Mouse (Mus musculus) MEL (cell line): ENCODE data around the gene Babam2.

Experiments used
- CTCF ChIP-seq, 3 experiments: IDR thresholded peaks in 2 of 3; conservative IDR thresholded peaks in 1 of 3; 2 replicates each; pipeline ENCODE4 v1.5.1; 2011 to 2012; ENCODE audit warnings: low read length in 3 of 3, low read depth in 2 of 3, mild to moderate bottlenecking in 2 of 3, improper control_type of control experiment in 1 of 3, inconsistent platforms in 1 of 3, mixed read lengths in 1 of 3, moderate library complexity in 1 of 3; ENCODE audit not compliant: control insufficient read depth in 1 of 3, insufficient read depth in 1 of 3, poor library complexity in 1 of 3, severe bottlenecking in 1 of 3
- ELF1 ChIP-seq: IDR thresholded peaks from 2 replicates; pipeline ENCODE4 v1.6.1; 2014; ENCODE audit warnings: low read depth, mild to moderate bottlenecking, inconsistent platforms, low read length, improper control_type of control experiment, moderate library complexity
- ETS1 ChIP-seq: IDR thresholded peaks from 2 replicates; pipeline ENCODE4 v1.6.1; 2012; ENCODE audit warnings: low read depth, mild to moderate bottlenecking, inconsistent platforms, low read length, improper control_type of control experiment, moderate library complexity
- GABPA ChIP-seq: IDR thresholded peaks from 2 replicates; pipeline ENCODE4 v1.6.1; 2012; ENCODE audit warnings: low read depth, mild to moderate bottlenecking, inconsistent platforms, low read length, improper control_type of control experiment, moderate library complexity
- HCFC1 ChIP-seq: IDR thresholded peaks from 2 replicates; pipeline ENCODE4 v1.6.1; 2012; ENCODE audit warnings: low read depth, mild to moderate bottlenecking, inconsistent platforms, low read length, improper control_type of control experiment, moderate library complexity
- MAX ChIP-seq: IDR thresholded peaks from 2 replicates; pipeline ENCODE4 v1.6.1; 2011; ENCODE audit warnings: low read length, improper control_type of control experiment
- MEF2A ChIP-seq: IDR thresholded peaks from 2 replicates; pipeline ENCODE4 v1.6.1; 2014; ENCODE audit warnings: low read depth, mild to moderate bottlenecking, inconsistent platforms, low read length, improper control_type of control experiment; ENCODE audit not compliant: poor library complexity, insufficient replicate concordance, severe bottlenecking; ENCODE audit errors: extremely low read depth
- MXI1 ChIP-seq: IDR thresholded peaks from 2 replicates; pipeline ENCODE4 v1.6.1; 2011; ENCODE audit warnings: mild to moderate bottlenecking, low read depth, low read length, improper control_type of control experiment
- POLR2A ChIP-seq, 2 experiments: IDR thresholded peaks; 2 replicates each; pipeline ENCODE4 v1.6.1; 2011 to 2012; ENCODE audit warnings: low read length in 2 of 2, mild to moderate bottlenecking in 2 of 2, control low read depth in 1 of 2, improper control_type of control experiment in 1 of 2, low read depth in 1 of 2, moderate library complexity in 1 of 2; ENCODE audit not compliant: control insufficient read depth in 1 of 2, insufficient read depth in 1 of 2, poor library complexity in 1 of 2
- TCF12 ChIP-seq: IDR thresholded peaks from 2 replicates; pipeline ENCODE4 v1.6.1; 2014; ENCODE audit warnings: low read depth, mild to moderate bottlenecking, inconsistent platforms, low read length, improper control_type of control experiment, moderate library complexity
- USF1 ChIP-seq: IDR thresholded peaks from 2 replicates; pipeline ENCODE4 v1.6.1; 2014; ENCODE audit warnings: low read depth, mild to moderate bottlenecking, inconsistent platforms, low read length, improper control_type of control experiment, moderate library complexity
- ZMIZ1 ChIP-seq: IDR thresholded peaks from 2 replicates; pipeline ENCODE4 v1.6.1; 2012; ENCODE audit warnings: low read depth, mild to moderate bottlenecking, inconsistent platforms, low read length, improper control_type of control experiment, moderate library complexity
- ZNF384 ChIP-seq: IDR thresholded peaks from 2 replicates; pipeline ENCODE4 v1.6.1; 2012; ENCODE audit warnings: low read depth, mild to moderate bottlenecking, inconsistent platforms, low read length, improper control_type of control experiment

- no peak for TF ChIP-seq GABPA
- TF ChIP-seq CTCF (IDR thresholded peaks at IDR 0.05 in 2 of 3, conservative IDR thresholded peaks at IDR 0.05 in 1 of 3; ENCODE audit: control insufficient read depth in 1 of 3, insufficient read depth in 1 of 3, low read depth in 2 of 3, low read length in 3 of 3, poor library complexity in 1 of 3, severe bottlenecking in 1 of 3): no peak
- no peak for TF ChIP-seq USF1
- no peak for TF ChIP-seq ZMIZ1
- no peak for TF ChIP-seq ZNF384
- TF ChIP-seq MEF2A: no peak
- no peak for TF ChIP-seq MXI1
- TF ChIP-seq POLR2A (IDR thresholded peaks at IDR 0.05; ENCODE audit: control insufficient read depth in 1 of 2, insufficient read depth in 1 of 2, low read depth in 1 of 2, low read length in 2 of 2, poor library complexity in 1 of 2): no peak
- no peak for TF ChIP-seq MAX
- no peak for TF ChIP-seq ELF1
- TF ChIP-seq TCF12: no peak
- no peak for TF ChIP-seq ETS1
- TF ChIP-seq HCFC1: no peak
Observed at GRCm38 (mm10) chr5:32038994-32039393, 341.5 kb downstream of the Babam2 start.
